Comparison of ENCODE assay signal across 24 mouse cellular contexts in genomic region chr11:63514615-63515014, GRCm38 (mm10).
DNase-seq lines count a peak whose midpoint lies in the region; ATAC-seq and TF ChIP-seq lines count a peak whose summit lies in the region.
"Had no signal": no experiment of that assay in that cellular context is flagged by ENCODE, and none has a peak within 500 bp of the region (broad histone marks: within the 10 kb centered on the region; RNA-seq: fewer than 3 reads in every experiment).

No protein-coding gene starts in this region.

- no peak overlapping the region for H3K4me2 ChIP-seq in heart, embryonic 12.5 days
- H3K4me2 ChIP-seq in kidney, embryonic 15.5 days: no peak overlapping the region
- H3K4me2 ChIP-seq: embryonic facial prominence, embryonic 12.5 days; embryonic facial prominence, embryonic 15.5 days; forebrain, embryonic 12.5 days had no signal

- H3K4me3 ChIP-seq in heart, embryonic 10.5 days: no peak overlapping the region
- H3K4me3 ChIP-seq in heart, embryonic 12.5 days: no peak overlapping the region
- H3K4me3 ChIP-seq in cortical plate, adult 2 months (ENCODE audit: insufficient read depth, low read length): no peak overlapping the region
- no peak overlapping the region for H3K4me3 ChIP-seq in kidney, embryonic 15.5 days (replicated peaks)
- H3K4me3 ChIP-seq: embryonic facial prominence, embryonic 12.5 days; embryonic facial prominence, embryonic 15.5 days; erythroblast, embryonic 14.5 days; forebrain, embryonic 10.5 days; forebrain, embryonic 12.5 days had no signal

- 0 out of 2 replicates have a peak, but pooled peaks cover 6% of the 10 kb centered on the region for H3K4me1 ChIP-seq in heart, embryonic 10.5 days
- 0 out of 2 replicates have a peak, but pooled peaks cover 10% of the 10 kb centered on the region for H3K4me1 ChIP-seq in heart, embryonic 12.5 days (replicated peaks)
- H3K4me1 ChIP-seq in cortical plate, adult 2 months (ENCODE audit: control insufficient read depth, insufficient read depth, low read length): no peaks in the 10 kb centered on the region; the same call in 1 of the 2 replicates
- 0 out of 2 replicates have a peak, but pooled peaks cover 2% of the 10 kb centered on the region for H3K4me1 ChIP-seq in kidney, embryonic 15.5 days

- ATAC-seq in frontal cortex, adult (ENCODE audit: low TSS enrichment): peak; percentile 88
- ATAC-seq in heart, embryonic 12.5 days (ENCODE audit: insufficient number of reproducible peaks, low FRiP score): no peak
- no peak for ATAC-seq in kidney, embryonic 15.5 days (replicated peaks; ENCODE audit: low FRiP score)
- ATAC-seq: forebrain, embryonic 14.5 days; forebrain, embryonic 16.5 days had no signal

- H3K9ac ChIP-seq in heart, embryonic 12.5 days: no peak overlapping the region
- no peak overlapping the region for H3K9ac ChIP-seq in kidney, embryonic 15.5 days
- H3K9ac ChIP-seq: embryonic facial prominence, embryonic 12.5 days; embryonic facial prominence, embryonic 15.5 days; forebrain, embryonic 12.5 days had no signal

- H3K9me3 ChIP-seq in heart, embryonic 10.5 days: no peaks in the 10 kb centered on the region
- H3K9me3 ChIP-seq in heart, embryonic 12.5 days (replicated peaks): no peaks in the 10 kb centered on the region
- peaks cover 6% of the 10 kb centered on the region; the same call in 1 of the 2 replicates for H3K9me3 ChIP-seq in kidney, embryonic 15.5 days (replicated peaks)
- H3K9me3 ChIP-seq: embryonic facial prominence, embryonic 12.5 days; embryonic facial prominence, embryonic 15.5 days had no signal

- DNase-seq in frontal cortex, postnatal 25 days (ENCODE audit: low spot score in 2 of 2): no peak
- peak; percentile 25 for DNase-seq in heart, embryonic 10.5 days (ENCODE audit: low spot score)
- peak; percentile 8 for DNase-seq in right cerebral cortex, adult 18-20 months
- no peak for DNase-seq in right cerebral cortex, postnatal 14 days
- DNase-seq: adrenal gland, adult 2 months; adrenal gland, postnatal 10 days; adrenal gland, postnatal 25 days; cerebellum, adult 11-12 months; cerebellum, adult 2 months; cerebellum, adult 9-10 months; cerebellum, postnatal 10 days; cerebellum, postnatal 25 days; embryo, embryonic 11 days had no signal

- no peak overlapping the region for H3K27ac ChIP-seq in heart, embryonic 10.5 days
- H3K27ac ChIP-seq in heart, embryonic 12.5 days (ENCODE audit: poor library complexity, severe bottlenecking): no peak overlapping the region
- peak overlapping the region; percentile 46; the same call in 1 of the 2 replicates for H3K27ac ChIP-seq in cortical plate, adult 2 months (ENCODE audit: insufficient read depth, low read length)
- H3K27ac ChIP-seq in kidney, embryonic 15.5 days: no peak overlapping the region
- H3K27ac ChIP-seq: embryonic facial prominence, embryonic 12.5 days; forebrain, embryonic 10.5 days; forebrain, embryonic 12.5 days had no signal

- no peaks in the 10 kb centered on the region for H3K27me3 ChIP-seq in heart, embryonic 10.5 days (ENCODE audit: insufficient read depth, poor library complexity, severe bottlenecking)
- H3K27me3 ChIP-seq in heart, embryonic 12.5 days (replicated peaks): no peaks in the 10 kb centered on the region
- no peaks in the 10 kb centered on the region for H3K27me3 ChIP-seq in kidney, embryonic 15.5 days
- H3K27me3 ChIP-seq: embryonic facial prominence, embryonic 12.5 days; embryonic facial prominence, embryonic 15.5 days; forebrain, embryonic 12.5 days had no signal

- WGBS in heart, embryonic 10.5 days: 87% methylated on average over 3 of the region's 3 CpGs
- 72% methylated on average over 3 of the region's 3 CpGs for WGBS in heart, embryonic 12.5 days
- WGBS in kidney, embryonic 15.5 days: 88% methylated on average over 3 of the region's 3 CpGs

- H3K36me3 ChIP-seq in heart, embryonic 10.5 days: no peaks in the 10 kb centered on the region
- H3K36me3 ChIP-seq in heart, embryonic 12.5 days: no peaks in the 10 kb centered on the region
- no peaks in the 10 kb centered on the region for H3K36me3 ChIP-seq in kidney, embryonic 15.5 days
- H3K36me3 ChIP-seq: embryonic facial prominence, embryonic 12.5 days; embryonic facial prominence, embryonic 15.5 days; forebrain, embryonic 10.5 days; forebrain, embryonic 12.5 days had no signal

- no peak for TF ChIP-seq CTCF in cortical plate, adult 2 months (IDR thresholded peaks at IDR 0.05; ENCODE audit: extremely low read depth, insufficient read depth, low read length)

- no peak for TF ChIP-seq POLR2A in cortical plate, adult 2 months (IDR thresholded peaks at IDR 0.05; ENCODE audit: extremely low read depth, insufficient read depth, low read length)

Comparison
In these comparisons a context has a peak if more than half of its experiments do, and no peak if none do; other contexts are left out.
1. DNase-seq: peak in heart, embryonic 10.5 days (single experiment) and right cerebral cortex, adult 18-20 months (single experiment); none in frontal cortex, postnatal 25 days (0 of 2) and right cerebral cortex, postnatal 14 days (single experiment).